Mouse (Mus musculus) spleen, embryonic (tissue): ENCODE measurements around the gene Ddx19b.
"Not testable (repeated sequence)": the region's sequence is repeated elsewhere in the genome, so short reads cannot be mapped to it uniquely, and the experiment has no call there.

ENCODE experiments used
- CTCF ChIA-PET: fragments of 350-600 bp; sonication (Branson Sonifier 250); formaldehyde crosslinking; loops from one replicate; lab custom pipeline; 2022; lab: Charles Lee

Gene Ddx19b

DNA sequence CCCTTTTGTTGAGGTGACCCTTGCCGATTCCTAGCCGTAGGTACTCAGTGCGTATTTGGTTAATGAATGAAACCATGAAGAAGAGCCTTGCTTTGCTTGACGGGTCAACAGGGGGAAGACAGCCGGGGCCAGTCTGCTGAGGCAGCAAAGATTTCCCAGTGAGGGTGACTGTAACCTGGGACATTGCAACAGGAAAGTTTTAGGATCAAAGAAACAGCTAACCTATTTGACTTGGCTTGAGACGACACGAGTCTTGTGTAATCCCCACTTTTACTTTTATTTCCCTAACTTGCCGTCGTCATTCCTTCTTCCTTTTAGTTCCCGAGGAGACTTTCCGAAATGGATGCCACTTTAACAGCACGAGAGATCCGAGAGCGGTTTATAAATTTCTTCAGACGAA, 5.0 kb upstream of the Ddx19b start:
- CTCF ChIA-PET: no interaction called here

DNA sequence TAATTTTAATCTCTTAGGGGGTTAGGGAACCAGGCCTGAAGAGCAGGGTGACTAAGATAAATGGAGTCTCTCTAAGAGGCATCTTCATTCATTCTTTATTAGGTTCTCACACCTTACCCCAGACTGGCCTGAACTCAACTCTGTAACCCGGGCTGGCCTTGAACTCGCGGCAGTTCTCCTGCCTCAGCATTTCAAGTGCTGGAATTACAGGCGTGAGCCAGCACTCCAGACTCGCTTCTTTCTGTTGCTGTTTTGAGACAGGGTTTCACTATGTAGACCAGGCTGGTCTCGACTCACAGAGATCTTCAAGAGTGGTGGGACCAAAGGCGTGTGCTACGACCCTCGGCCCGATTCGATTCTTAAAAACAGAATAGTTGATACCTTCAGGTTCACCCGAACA, 2.7 kb upstream of the Ddx19b start:
- CTCF ChIA-PET: interaction anchor here (0.5 to 0.6 kb wide), 2 partner anchors 9 to 288 kb away, joined by 3 to 4 read pairs; no protein-coding TSS in a partner anchor

DNA sequence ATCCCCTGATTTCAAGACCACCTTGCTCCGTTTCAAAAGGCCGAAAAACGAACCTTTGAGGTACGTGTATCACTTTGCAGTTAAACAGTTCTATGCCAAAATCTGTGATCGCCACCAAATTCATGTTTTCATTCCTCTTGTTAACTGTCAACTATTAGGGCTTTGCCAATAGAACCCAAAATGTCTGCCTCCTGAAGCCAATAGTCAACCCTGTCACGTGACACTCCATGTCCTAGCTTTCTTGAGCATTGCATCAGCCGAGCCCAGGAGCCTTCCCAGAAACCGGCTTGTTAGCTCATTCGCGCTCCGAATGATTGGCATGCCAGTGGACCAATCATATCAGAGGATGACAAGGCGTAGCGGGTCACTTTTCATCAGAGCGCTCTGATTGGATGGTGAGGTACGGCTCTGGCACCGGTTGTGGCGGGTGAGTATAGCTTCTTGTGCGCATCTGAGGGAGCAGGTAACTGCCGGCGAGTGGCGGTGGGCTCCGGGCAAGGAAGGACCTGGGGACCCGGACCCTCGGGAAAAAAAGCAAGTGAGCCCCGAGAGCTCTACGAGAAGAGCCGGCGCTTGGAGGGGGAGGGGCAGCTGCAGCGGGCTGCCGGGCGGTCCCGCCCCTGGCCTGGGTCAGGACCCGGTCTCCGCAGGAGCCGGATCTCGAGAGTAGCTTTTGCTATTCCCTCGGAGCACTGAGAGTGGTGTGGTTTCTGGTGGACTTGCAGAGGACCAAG, 2.1 kb upstream of the Ddx19b start:
- CTCF ChIA-PET: interaction anchor here (0.6 kb wide), 1 partner anchor 10 kb away, joined by 3 read pairs; no protein-coding TSS in a partner anchor

DNA sequence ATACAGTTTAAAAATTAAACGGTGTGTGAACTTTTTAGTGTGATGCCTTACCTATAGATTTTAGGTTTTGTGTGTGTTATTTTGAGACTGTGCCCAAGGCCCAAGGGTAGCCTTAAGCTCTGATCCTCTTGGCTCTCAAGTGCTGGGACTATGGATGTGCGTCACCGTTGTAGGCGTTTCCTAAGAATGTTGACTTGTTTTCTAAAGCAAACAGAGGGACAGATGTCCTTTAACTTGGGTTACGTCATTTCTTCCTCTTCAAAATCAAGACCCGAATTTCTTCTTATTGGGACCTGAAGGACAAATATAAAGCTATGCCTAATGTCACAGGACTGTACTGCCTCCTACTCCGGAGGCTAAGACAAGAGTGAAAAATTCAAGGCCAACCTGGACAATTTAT, 1.4 kb upstream of the Ddx19b start, which contains the start of gene Aars:
TSS of gene Aars (plus strand) at position 229 of the 400 bp plus-strand sequence.
- CTCF ChIA-PET: no interaction called here

DNA sequence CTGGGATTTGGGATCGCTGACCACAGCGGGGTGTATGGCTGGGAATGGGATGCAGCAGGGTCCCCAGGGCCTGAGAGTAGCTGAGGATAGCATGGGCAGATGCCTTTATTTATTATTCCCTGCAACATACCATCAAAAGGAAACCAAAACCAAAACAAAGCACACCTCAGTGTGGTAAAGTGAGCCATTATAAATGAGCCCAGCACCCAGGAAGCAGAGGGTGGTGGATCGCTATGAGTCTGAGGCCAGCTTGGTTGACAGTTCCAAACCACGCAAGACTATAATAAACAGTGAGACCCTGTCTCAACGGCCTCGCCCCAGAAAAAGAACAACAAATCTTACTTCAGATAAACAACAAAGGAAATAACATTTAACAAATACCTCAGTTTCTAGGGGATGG, 1.5 kb downstream of the Ddx19b start:
- CTCF ChIA-PET: interaction anchor here (0.7 kb wide), 1 partner anchor 20 kb away, joined by 3 read pairs; no protein-coding TSS in a partner anchor

- CTCF ChIA-PET: interaction anchor here (0.7 kb wide), 1 partner anchor 20 kb away, joined by 3 read pairs; no protein-coding TSS in a partner anchor
These were observed 2.0 kb downstream of the Ddx19b start for GRCm38 (mm10) chr8:111029589-111029988.

DNA sequence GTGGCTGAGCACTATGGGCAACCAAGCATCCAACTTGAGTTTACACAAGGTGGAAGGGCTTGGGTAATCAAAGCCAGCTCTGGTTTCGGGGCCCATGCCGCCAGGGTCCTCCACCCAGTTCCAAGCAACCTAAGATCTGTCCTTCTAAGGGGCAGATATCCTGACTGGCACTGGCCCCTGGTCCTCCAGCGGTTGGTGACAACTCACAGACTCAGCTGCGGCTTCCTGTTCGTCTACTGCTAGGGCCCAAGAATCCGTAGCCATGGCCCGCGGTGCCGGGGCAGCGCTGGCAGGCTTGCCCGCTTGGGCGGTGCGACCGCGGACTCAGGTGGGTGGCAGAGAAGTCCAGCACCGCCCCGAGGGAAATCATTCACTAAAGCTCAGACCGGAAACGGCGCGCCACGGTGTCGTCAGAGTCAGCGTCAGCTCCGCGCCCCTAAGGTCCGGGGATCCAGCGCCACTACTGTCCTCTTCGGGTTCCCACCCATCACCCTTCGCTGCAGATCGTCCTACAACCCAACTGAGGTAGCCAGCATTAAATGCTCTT, 4.1 kb downstream of the Ddx19b start:
- CTCF ChIA-PET: no interaction called here

GRCm38 (mm10) chr8:111026609-111027008, 4.9 kb downstream of the Ddx19b start:
- CTCF ChIA-PET: not testable (repeated sequence)

- CTCF ChIA-PET: interaction anchor here (0.6 kb wide), 1 partner anchor 20 kb away, joined by 3 read pairs; no protein-coding TSS in a partner anchor
These were observed 21.1 kb downstream of the Ddx19b start for GRCm38 (mm10) chr8:111010230-111010991.

DNA sequence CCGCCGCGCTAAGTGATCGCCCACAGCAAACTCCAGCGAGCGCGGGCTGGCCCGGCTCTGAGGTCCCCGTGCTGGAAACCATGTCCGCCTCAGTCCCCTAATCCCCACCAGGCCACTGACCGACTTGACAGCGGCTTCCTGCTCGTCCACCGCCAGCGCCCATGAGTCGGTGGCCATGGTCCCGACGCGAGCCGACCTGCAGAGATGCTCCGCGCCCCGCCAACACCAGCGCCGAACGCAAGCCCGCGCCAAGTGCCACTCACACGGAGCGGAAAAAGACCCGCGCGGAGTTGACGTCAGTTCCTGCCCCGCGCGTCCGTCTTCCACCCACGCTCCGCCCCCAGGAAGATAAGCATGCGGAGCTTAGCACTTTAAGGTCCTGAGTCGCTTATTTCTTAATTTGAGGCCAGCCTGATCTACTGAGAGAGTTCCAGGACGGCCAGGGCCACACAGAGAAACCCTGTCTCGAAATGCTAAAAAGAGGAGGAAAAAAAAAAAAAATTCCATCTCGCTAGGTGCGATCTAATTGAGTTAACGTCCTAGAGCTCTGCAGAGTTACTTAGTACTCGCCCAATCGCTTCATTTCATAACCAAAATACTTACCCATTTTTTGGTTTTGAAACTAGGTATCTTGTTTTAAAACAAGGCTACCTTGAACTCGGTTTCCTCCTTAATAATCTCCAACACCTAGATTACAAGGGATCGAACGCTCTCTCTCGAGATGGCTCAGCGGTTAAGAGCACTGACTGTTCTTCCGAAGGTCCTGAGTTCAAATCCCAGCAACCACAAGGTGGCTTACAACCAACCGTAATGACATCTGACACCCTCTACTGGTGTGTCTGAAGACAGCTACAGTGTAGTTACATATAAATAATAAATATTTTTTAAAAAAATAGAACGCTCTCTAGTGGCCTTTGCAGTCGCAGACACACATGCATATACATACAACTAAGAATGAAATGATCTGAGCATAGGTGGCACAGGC, 33.7 kb downstream of the Ddx19b start, which contains the start of gene Ddx19a:
TSS of gene Ddx19a (minus strand) at position 254 of the 985 bp plus-strand sequence.
- CTCF ChIA-PET: interaction anchor here (0.7 kb wide), 1 partner anchor 30 kb away, joined by 4 read pairs; no protein-coding TSS in a partner anchor

DNA sequence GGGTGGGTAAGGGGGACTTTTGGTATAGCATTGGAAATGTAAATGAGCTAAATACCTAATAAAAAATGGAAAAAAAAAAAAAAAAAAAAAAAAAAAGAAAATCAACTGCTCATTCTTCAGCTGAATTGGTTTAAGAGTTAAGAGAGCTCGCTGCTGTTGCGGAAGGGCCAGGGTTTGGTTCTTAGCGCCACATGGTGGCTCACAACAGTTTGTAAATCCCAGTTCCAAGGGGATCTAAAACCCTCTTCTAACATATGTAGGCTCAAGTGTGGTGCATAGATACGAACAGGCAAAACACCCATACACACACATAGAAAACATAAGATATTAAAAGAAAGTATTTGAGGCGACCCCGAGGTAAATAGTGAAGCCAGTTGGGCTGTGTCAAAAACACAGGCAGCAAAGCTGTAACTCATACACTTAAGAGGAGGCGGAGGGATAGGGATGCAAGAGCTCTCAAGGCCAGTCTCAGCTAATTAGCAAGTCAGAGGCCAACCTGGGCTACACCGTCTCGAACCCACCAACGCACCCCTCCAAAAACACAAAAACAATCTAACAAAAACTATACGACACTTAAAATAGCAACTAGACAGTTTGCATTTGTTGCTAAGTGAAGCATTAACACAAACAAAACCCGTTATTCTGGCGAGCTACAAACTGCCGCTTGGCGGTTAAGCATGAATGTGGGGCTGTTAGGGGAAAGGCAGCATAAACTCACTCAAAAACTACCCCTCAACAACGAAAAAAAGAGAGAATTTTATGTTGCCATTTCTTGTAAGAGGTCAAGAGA, 34.7 kb downstream of the Ddx19b start:
- CTCF ChIA-PET: no interaction called here

GRCm38 (mm10) chr8:110990017-110990416, 41.5 kb downstream of the Ddx19b start:
- CTCF ChIA-PET: no interaction called here

- CTCF ChIA-PET: no interaction called here
These were observed 43.5 kb downstream of the Ddx19b start for GRCm38 (mm10) chr8:110987805-110988744.

DNA sequence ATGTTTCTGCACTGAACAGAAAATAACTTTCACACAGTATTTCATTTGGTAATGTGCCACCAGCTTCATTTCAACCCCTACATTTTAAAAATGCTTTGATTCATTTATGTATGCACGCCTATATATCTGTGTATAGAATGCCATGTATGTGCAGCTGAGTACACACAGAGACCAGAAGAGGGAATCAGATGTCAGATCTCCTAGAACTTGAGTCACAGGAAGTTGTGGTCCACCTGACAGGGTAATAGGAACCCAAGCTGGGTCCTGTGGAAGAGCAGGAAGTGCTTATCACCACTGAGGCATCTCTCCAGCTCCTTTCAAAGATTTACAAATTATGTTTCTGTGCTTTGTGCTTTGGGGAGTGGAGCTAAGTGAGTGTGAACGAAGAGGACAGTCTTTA, 50.2 kb downstream of the Ddx19b start:
- CTCF ChIA-PET: interaction anchor here (0.7 kb wide), 1 partner anchor 82 kb away, joined by 7 read pairs; no protein-coding TSS in a partner anchor

- CTCF ChIA-PET: interaction anchor here (0.6 kb wide), 1 partner anchor 961 kb away, joined by 4 read pairs; no protein-coding TSS in a partner anchor
These were observed 53.6 kb downstream of the Ddx19b start for GRCm38 (mm10) chr8:110977987-110978386.

DNA sequence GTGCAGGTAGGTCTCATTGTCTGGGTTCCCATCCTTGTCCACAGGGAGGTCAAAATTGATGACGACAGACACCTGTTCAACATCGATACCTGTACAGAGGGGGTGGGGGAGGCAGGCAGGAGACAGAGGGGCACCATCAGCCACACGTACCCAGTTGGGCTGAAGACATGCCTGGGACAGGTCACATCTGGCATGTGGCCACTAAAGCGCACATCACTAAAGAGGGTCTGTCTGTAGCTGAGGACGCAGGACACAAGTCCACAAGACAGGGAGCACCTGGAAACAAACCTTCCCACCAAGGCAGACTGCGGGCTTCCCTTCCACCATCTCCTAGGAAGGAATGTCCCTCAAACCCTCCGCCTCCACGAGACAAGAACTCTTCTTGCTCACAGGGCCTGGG, 55.0 kb downstream of the Ddx19b start:
- CTCF ChIA-PET: not testable (repeated sequence)

DNA sequence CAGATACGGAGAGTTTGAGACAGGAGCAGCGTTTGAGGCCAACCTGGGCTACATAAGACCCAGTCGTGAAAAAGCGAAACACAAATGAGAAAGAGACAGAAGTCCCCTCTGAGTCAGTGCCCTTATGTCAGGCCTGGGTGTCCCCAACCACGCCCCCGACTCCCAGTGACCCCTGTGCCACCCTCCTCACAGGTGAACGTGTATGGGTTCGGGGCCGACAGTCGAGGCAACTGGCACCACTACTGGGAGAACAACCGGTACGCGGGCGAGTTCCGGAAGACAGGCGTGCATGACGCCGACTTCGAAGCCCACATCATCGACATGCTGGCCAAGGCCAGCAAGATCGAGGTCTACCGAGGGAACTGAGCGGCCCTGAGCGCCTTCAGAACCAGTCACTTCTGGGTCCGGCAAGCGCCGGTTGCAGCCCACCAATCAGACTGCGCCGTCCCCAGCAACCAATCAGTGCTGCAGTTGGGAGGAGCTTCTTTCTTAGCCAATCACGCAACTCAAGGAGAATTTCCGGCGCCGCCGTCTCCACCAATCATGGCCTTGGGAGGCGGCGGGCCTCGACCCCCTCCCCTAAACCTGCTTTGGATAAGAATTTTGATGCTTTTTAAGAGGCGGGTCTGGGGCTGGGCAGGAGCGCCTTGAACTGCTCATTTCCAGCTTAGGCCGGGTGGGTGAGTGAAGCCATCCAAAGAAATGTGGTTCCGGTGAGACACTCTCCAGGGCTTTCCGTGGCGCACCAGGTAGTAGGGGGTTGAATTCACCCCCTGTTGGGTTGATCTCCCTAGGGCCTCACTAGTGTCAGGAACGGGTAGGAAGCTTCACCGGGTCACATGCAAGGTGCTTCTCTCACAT, 61.4 kb downstream of the Ddx19b start:
- CTCF ChIA-PET: no interaction called here

- CTCF ChIA-PET: interaction anchor here (0.6 to 0.9 kb wide), 2 partner anchors 30 to 61 kb away, joined by 3 to 4 read pairs; partner anchors contain the start of gene Ddx19a
These were observed 64.2 kb downstream of the Ddx19b start for GRCm38 (mm10) chr8:110967326-110967725.
